Mouse (Mus musculus) CH12.LX (cell line): ENCODE results near the gene Ppp2r2c. TPM values are rescaled to one million over a fixed set of nuclear protein-coding genes. Genes with fewer than 3 reads are reported as not detected.

Experiments
- DNase-seq: peaks from one replicate; pipeline ENCODE4 v3.0.0-alpha.2; 2013; ENCODE audit errors: extremely low read depth
- H3K27ac ChIP-seq: 2 replicates; pipeline ENCODE4 v1.5.1; 2012; ENCODE audit warnings: low read depth, mild to moderate bottlenecking, control low read depth, moderate library complexity; ENCODE audit not compliant: insufficient read depth
- H3K27me3 ChIP-seq: replicated peaks from 2 replicates; pipeline ENCODE3; 2012; ENCODE audit warnings: inconsistent platforms
- H3K36me3 ChIP-seq, 2 experiments: replicated peaks in 1 of 2; 2 replicates each; pipeline versions ENCODE3 to v1.6.1; 2012; ENCODE audit warnings: inconsistent platforms in 1 of 2, low read length in 1 of 2, mild to moderate bottlenecking in 1 of 2, mixed read lengths in 1 of 2, moderate library complexity in 1 of 2; ENCODE audit not compliant: control insufficient read depth in 1 of 2, insufficient read depth in 1 of 2
- H3K4me1 ChIP-seq, 2 experiments: 2 replicates each; pipeline ENCODE4 v1.6.1; 2012; ENCODE audit warnings: inconsistent platforms in 1 of 2, moderate library complexity in 1 of 2; ENCODE audit not compliant: insufficient read depth in 2 of 2, control insufficient read depth in 1 of 2
- H3K4me2 ChIP-seq: 2 replicates; pipeline ENCODE4 v1.6.1; 2012; ENCODE audit warnings: low read depth, mild to moderate bottlenecking, control low read depth; ENCODE audit not compliant: poor library complexity, insufficient read depth, severe bottlenecking
- H3K4me3 ChIP-seq, 3 experiments: fragments of 150-350 bp in 1 of 3; sonication (generic) in 1 of 3; replicated peaks in 1 of 3; 2 replicates each; pipeline versions ENCODE3 to v1.5.1; 2011 to 2012; ENCODE audit warnings: low read depth in 2 of 3, low read length in 2 of 3, mild to moderate bottlenecking in 2 of 3, moderate library complexity in 2 of 3, control low read depth in 1 of 3, improper control_type of control experiment in 1 of 3, inconsistent platforms in 1 of 3, mixed read lengths in 1 of 3; ENCODE audit not compliant: poor library complexity in 1 of 3
- H3K79me2 ChIP-seq: replicated peaks from 2 replicates; pipeline ENCODE4 v1.6.1; 2012; ENCODE audit warnings: mild to moderate bottlenecking, moderate library complexity; ENCODE audit not compliant: control insufficient read depth, poor library complexity, insufficient read depth, severe bottlenecking; ENCODE audit errors: extremely low read depth
- H3K9ac ChIP-seq: 2 replicates; pipeline ENCODE4 v1.6.1; 2012; ENCODE audit warnings: low read depth, mild to moderate bottlenecking, control low read depth, moderate library complexity; ENCODE audit not compliant: insufficient read depth
- H3K9me3 ChIP-seq: replicated peaks from 2 replicates; pipeline ENCODE3; 2012; ENCODE audit warnings: low read length, inconsistent platforms, mixed read lengths
- BHLHE40 ChIP-seq: IDR thresholded peaks from 2 replicates; pipeline ENCODE4 v1.6.1; 2011; ENCODE audit warnings: mild to moderate bottlenecking, low read depth, low read length, improper control_type of control experiment
- CHD1 ChIP-seq: IDR thresholded peaks from 2 replicates; pipeline ENCODE4 v1.6.1; 2012; ENCODE audit warnings: low read depth, low read length, improper control_type of control experiment, inconsistent platforms
- CTCF ChIP-seq, 2 experiments: IDR thresholded peaks in 1 of 2; conservative IDR thresholded peaks in 1 of 2; 2 replicates each; pipeline ENCODE4 v1.5.1; 2011 to 2012; ENCODE audit warnings: low read depth in 2 of 2, low read length in 2 of 2, improper control_type of control experiment in 1 of 2, inconsistent platforms in 1 of 2, mild to moderate bottlenecking in 1 of 2, moderate library complexity in 1 of 2
- E2F4 ChIP-seq: IDR thresholded peaks from 2 replicates; pipeline ENCODE4 v1.6.1; 2011; ENCODE audit warnings: low read depth, low read length, improper control_type of control experiment; ENCODE audit not compliant: insufficient replicate concordance
- ELF1 ChIP-seq: IDR thresholded peaks from 2 replicates; pipeline ENCODE4 v1.6.1; 2014; ENCODE audit warnings: low read depth, mild to moderate bottlenecking, inconsistent platforms, low read length, improper control_type of control experiment
- EP300 ChIP-seq: IDR thresholded peaks from 2 replicates; pipeline ENCODE4 v1.6.1; 2011; ENCODE audit warnings: low read length, improper control_type of control experiment
- GABPA ChIP-seq: IDR thresholded peaks from 2 replicates; pipeline ENCODE4 v1.6.1; 2012; ENCODE audit warnings: low read depth, low read length, improper control_type of control experiment, inconsistent platforms; ENCODE audit not compliant: insufficient replicate concordance
- JUN ChIP-seq: IDR thresholded peaks from 2 replicates; pipeline ENCODE4 v1.6.1; 2011; ENCODE audit warnings: low read depth, mild to moderate bottlenecking, low read length, improper control_type of control experiment, moderate library complexity; ENCODE audit not compliant: insufficient read depth
- KAT2A ChIP-seq: IDR thresholded peaks from 2 replicates; pipeline ENCODE4 v1.6.1; 2012; ENCODE audit warnings: low read length, improper control_type of control experiment, inconsistent platforms; ENCODE audit not compliant: insufficient replicate concordance
- MAZ ChIP-seq: IDR thresholded peaks from 2 replicates; pipeline ENCODE4 v1.6.1; 2012; ENCODE audit warnings: low read depth, mild to moderate bottlenecking, inconsistent platforms, low read length, improper control_type of control experiment, moderate library complexity
- MXI1 ChIP-seq: IDR thresholded peaks from 2 replicates; pipeline ENCODE4 v1.6.1; 2011; ENCODE audit warnings: mild to moderate bottlenecking, low read depth, low read length, improper control_type of control experiment
- MYC ChIP-seq: IDR thresholded peaks from 2 replicates; pipeline ENCODE4 v1.6.1; 2011; ENCODE audit warnings: low read depth, mild to moderate bottlenecking, improper control_type of control experiment, low read length
- PAX5 ChIP-seq: IDR thresholded peaks from 2 replicates; pipeline ENCODE4 v1.6.1; 2012; ENCODE audit warnings: low read length, inconsistent platforms, mixed read lengths
- POLR2AphosphoS2 ChIP-seq: IDR thresholded peaks from 2 replicates; pipeline ENCODE4 v1.6.1; 2011; ENCODE audit warnings: low read depth, low read length, improper control_type of control experiment
- RAD21 ChIP-seq: IDR thresholded peaks from 2 replicates; pipeline ENCODE4 v1.6.1; 2011; ENCODE audit warnings: low read depth, mild to moderate bottlenecking, low read length, improper control_type of control experiment, moderate library complexity
- RCOR1 ChIP-seq: conservative IDR thresholded peaks from 2 replicates; pipeline ENCODE4 v1.6.1; 2012; ENCODE audit warnings: low read depth, mild to moderate bottlenecking, inconsistent platforms, low read length, improper control_type of control experiment
- TBP ChIP-seq: conservative IDR thresholded peaks from 2 replicates; pipeline ENCODE4 v1.6.1; 2011; ENCODE audit warnings: low read depth, low read length, improper control_type of control experiment
- TCF12 ChIP-seq: IDR thresholded peaks from 2 replicates; pipeline ENCODE4 v1.6.1; 2014; ENCODE audit warnings: low read depth, mild to moderate bottlenecking, inconsistent platforms, low read length, improper control_type of control experiment
- UBTF ChIP-seq: IDR thresholded peaks from 2 replicates; pipeline ENCODE4 v1.6.1; 2012; ENCODE audit warnings: low read depth, mild to moderate bottlenecking, inconsistent platforms, low read length, improper control_type of control experiment, moderate library complexity
- USF1 ChIP-seq: IDR thresholded peaks from 2 replicates; pipeline ENCODE4 v1.6.1; 2014; ENCODE audit warnings: low read depth, mild to moderate bottlenecking, inconsistent platforms, low read length, improper control_type of control experiment
- USF2 ChIP-seq: conservative IDR thresholded peaks from 2 replicates; pipeline ENCODE4 v1.6.1; 2011; ENCODE audit warnings: low read depth, low read length, improper control_type of control experiment
- ZKSCAN1 ChIP-seq: IDR thresholded peaks from 2 replicates; pipeline ENCODE4 v1.6.1; 2012; ENCODE audit warnings: low read depth, inconsistent platforms, low read length, improper control_type of control experiment, borderline replicate concordance
- ZNF384 ChIP-seq: IDR thresholded peaks from 2 replicates; pipeline ENCODE4 v1.6.1; 2012; ENCODE audit warnings: low read depth, low read length, improper control_type of control experiment, inconsistent platforms
- dilution Hi-C: fragments of 300-500 bp; cut with MboI; formaldehyde crosslinking; loops from 2 replicates; pipeline ENCODE4 v1.14.3; 2020; ENCODE audit warnings: low sequenced_read_pairs; ENCODE audit not compliant: extremely low pct_unique_long_range_greater_than_20kb, extremely low pct_ligation_motif_present
- in situ Hi-C: fragments of 300-500 bp; cut with MboI; formaldehyde crosslinking; loops from 3 replicates; pipeline ENCODE4 v1.14.3; 2019; ENCODE audit warnings: low sequenced_read_pairs, low pct_ligation_motif_present, low pct_unique_long_range_greater_than_20kb, mixed read lengths
- polyA plus RNA-seq: library from polyadenylated mRNA; unstranded; fragments of >175 nt; gene quantifications from 2 replicates; pipeline ENCODE4 v1.2.1, GENCODE M21; 2012; ENCODE audit warnings: low read depth; ENCODE audit not compliant: insufficient read length
- total RNA-seq, 2 experiments: library from RNA; depleted of rRNA; stranded (reverse); fragments of 300-350 nt in 1 of 2; fragments of >200 nt in 1 of 2; gene quantifications; 2 replicates each; pipeline ENCODE4 v1.2.3; 2012 to 2014

Gene Ppp2r2c
- total and polyA plus RNA-seq, 3 experiments, result 0.07 to 0.21 TPM; not detected in 1

- Histone ChIP-seq H3K27me3 (peaks cover 75% of the 10 kb centered on the region), H3K27ac (no peak overlapping the region), H3K4me1 (no peaks in the 10 kb centered on the region), H3K36me3 (no peaks in the 10 kb centered on the region), H3K4me3 (no peak overlapping the region), H3K79me2 (no peaks in the 10 kb centered on the region), H3K9ac (no peak overlapping the region), H3K4me2 (no peak overlapping the region), H3K9me3 (peaks cover 23% of the 10 kb centered on the region)
- no peak for TF ChIP-seq MYC
- TF ChIP-seq ZKSCAN1, result no peak
- TF ChIP-seq RCOR1, result no peak
- TF ChIP-seq MXI1, result no peak
- TF ChIP-seq EP300, result no peak
- TF ChIP-seq MAZ, result no peak
- no peak for TF ChIP-seq USF1
- no peak for TF ChIP-seq CTCF (conservative IDR thresholded peaks at IDR 0.05 in 1 of 2, IDR thresholded peaks at IDR 0.05 in 1 of 2; ENCODE audit: low read depth in 2 of 2, low read length in 2 of 2)
- no peak for TF ChIP-seq BHLHE40
- TF ChIP-seq UBTF, result no peak
- TF ChIP-seq ELF1, result no peak
- TF ChIP-seq JUN, result no peak
- TF ChIP-seq E2F4, result no peak
- no peak for TF ChIP-seq KAT2A
- TF ChIP-seq GABPA, result no peak
- no peak for TF ChIP-seq TCF12
- TF ChIP-seq ZNF384, result no peak
- dilution Hi-C loops, result no loop called here
- DNase-seq, result no peak
- in situ Hi-C loops, result no loop called here
Measured at GRCm38 (mm10) chr5:36840092-36840491, 28.2 kb upstream of the Ppp2r2c start.

DNA sequence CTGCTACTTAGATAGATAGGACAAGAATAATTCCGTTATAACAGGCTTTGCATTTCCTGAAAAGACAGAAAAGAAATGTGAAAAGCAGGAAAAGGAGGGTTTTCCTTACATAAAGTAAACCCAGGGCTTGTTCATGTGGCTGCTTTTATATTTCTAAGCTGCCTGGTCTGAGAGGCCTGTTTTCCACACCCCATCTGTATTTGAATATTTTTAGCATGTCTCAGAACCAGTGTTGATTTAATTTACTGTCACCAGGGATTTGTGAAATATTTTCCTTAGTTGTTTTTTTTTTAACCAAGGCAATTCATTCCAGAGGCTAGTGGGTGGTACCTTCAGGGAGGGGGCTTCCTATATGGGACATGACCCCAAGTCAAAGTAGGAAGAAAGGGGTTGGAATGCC is 26.6 kb upstream of the Ppp2r2c start:
- dilution Hi-C loops, result no loop called here
- no peak for DNase-seq
- H3K27me3 ChIP-seq, result peaks cover 80% of the 10 kb centered on the region

More for the DNA sequence above, 26.6 kb upstream of the Ppp2r2c start:
- H3K79me2 ChIP-seq, result no peaks in the 10 kb centered on the region
- H3K9ac ChIP-seq, result no peak overlapping the region
- no peak overlapping the region for H3K27ac ChIP-seq
- no peak overlapping the region for H3K4me3 ChIP-seq
- H3K36me3 ChIP-seq, result no peaks in the 10 kb centered on the region
- H3K4me2 ChIP-seq, result no peak overlapping the region
- peaks cover 18% of the 10 kb centered on the region for H3K9me3 ChIP-seq
- in situ Hi-C loops, result no loop called here
- H3K4me1 ChIP-seq, result no peaks in the 10 kb centered on the region
- TF ChIP-seq TBP (no peak), CHD1 (no peak), RCOR1 (no peak), ZKSCAN1 (no peak), JUN (no peak), RAD21 (no peak), POLR2AphosphoS2 (no peak), PAX5 (no peak), ZNF384 (no peak), TCF12 (no peak), USF2 (no peak)
